Mouse (Mus musculus) intestine, postnatal 0 days (tissue): Measurements from ENCODE around the gene Arfgap3. TPM values are rescaled to one million over a fixed set of nuclear protein-coding genes. Genes with fewer than 3 reads are reported as not detected.
"Not testable (repeated sequence)": the region's sequence is repeated elsewhere in the genome, so short reads cannot be mapped to it uniquely, and the experiment has no call there.

Source experiments
- ATAC-seq: fragments of 200-750 bp; cut with Nextera tagmentation; 2 replicates; pipeline ENCODE4 v1.8.0; 2017; ENCODE audit warnings: mild to moderate bottlenecking, moderate TSS enrichment, moderate library complexity
- H3K27ac ChIP-seq: fragments of 300-500 bp; sonication (generic); 2 replicates; pipeline ENCODE4 v1.5.1; 2014; ENCODE audit warnings: mild to moderate bottlenecking, low read depth, low read length, moderate library complexity
- H3K27me3 ChIP-seq: fragments of 300-500 bp; sonication (generic); replicated peaks from 2 replicates; pipeline ENCODE4 v1.6.1; 2014; ENCODE audit warnings: low read length, mixed read lengths; ENCODE audit not compliant: control insufficient read depth, insufficient read depth
- H3K36me3 ChIP-seq: fragments of 300-500 bp; sonication (generic); 2 replicates; pipeline ENCODE4 v1.6.1; 2014; ENCODE audit warnings: mild to moderate bottlenecking, moderate library complexity; ENCODE audit not compliant: control insufficient read depth, insufficient read depth
- H3K4me1 ChIP-seq: fragments of 300-500 bp; sonication (generic); replicated peaks from 2 replicates; pipeline ENCODE4 v1.6.1; 2014; ENCODE audit warnings: antibody characterized with exemption, low read length, mixed read lengths; ENCODE audit not compliant: control insufficient read depth, insufficient read depth
- H3K4me2 ChIP-seq: fragments of 300-500 bp; sonication (generic); replicated peaks from 2 replicates; pipeline ENCODE4 v1.6.1; 2014; ENCODE audit warnings: low read depth, mild to moderate bottlenecking, moderate library complexity
- H3K4me3 ChIP-seq: fragments of 300-500 bp; sonication (generic); 2 replicates; pipeline ENCODE4 v1.5.1; 2014; ENCODE audit warnings: low read depth, low read length
- H3K9ac ChIP-seq: fragments of 300-500 bp; sonication (generic); 2 replicates; pipeline ENCODE4 v1.6.1; 2014; ENCODE audit warnings: mild to moderate bottlenecking, low read depth, low read length
- H3K9me3 ChIP-seq: fragments of 300-500 bp; sonication (generic); 2 replicates; pipeline ENCODE4 v1.6.1; 2016; ENCODE audit warnings: mixed run types; ENCODE audit not compliant: control insufficient read depth
- CTCF ChIP-seq: sonication (generic); IDR thresholded peaks from 2 replicates; pipeline ENCODE4 v1.5.1; 2016; ENCODE audit warnings: low read depth, mild to moderate bottlenecking, control low read depth, antibody characterized with exemption, moderate library complexity
- WGBS: fragments of 180-500 bp; shearing (Covaris S2); extraction: QIAGEN DNeasy Blood & Tissue Kit; methylation state at CpG from one replicate; pipeline ENCODE4 v1.1.7; 2014; 5-methylcytosine and 5-hydroxymethylcytosine counted together
- polyA plus RNA-seq: library from polyadenylated mRNA; unstranded; fragments of >200 nt; fragmentation: Nextera tagmentation; extraction: Ambion mirVana; gene quantifications from 2 replicates; pipeline ENCODE4 v1.2.1, GENCODE M21; 2015

Gene Arfgap3
- polyA plus RNA-seq, 1 experiment from 2014 or later, result 119 TPM

DNA sequence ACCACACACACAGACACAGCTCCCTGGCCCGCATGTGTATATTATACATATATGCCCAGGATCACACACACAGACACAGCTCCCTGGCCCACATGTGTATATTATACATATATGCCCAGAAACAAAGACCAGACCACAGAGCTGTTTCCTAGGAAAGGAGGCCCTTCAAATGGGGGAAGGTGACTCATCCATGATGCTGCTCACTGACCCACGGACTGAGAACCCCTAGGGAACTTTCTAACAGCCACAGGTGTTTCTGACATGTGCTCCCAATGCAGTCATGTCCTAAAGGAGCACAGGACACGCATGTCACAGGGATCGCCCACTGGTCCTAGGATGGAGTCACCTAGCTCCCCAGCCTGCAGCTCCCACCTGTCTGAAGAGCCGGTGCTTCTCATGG lies 40.2 kb downstream of the Arfgap3 start:
- no peak for ATAC-seq
- 90% methylated on average over 5 of the region's 5 CpGs for WGBS
- H3K27ac ChIP-seq, result no peak overlapping the region
- TF ChIP-seq CTCF, result no peak
- no peak overlapping the region for H3K4me3 ChIP-seq
- no peaks in the 10 kb centered on the region for H3K27me3 ChIP-seq
- H3K36me3 ChIP-seq, result peaks cover 89% of the 10 kb centered on the region
- H3K4me1 ChIP-seq, result peaks cover 8% of the 10 kb centered on the region
- no peaks in the 10 kb centered on the region for H3K9me3 ChIP-seq
- H3K4me2 ChIP-seq, result no peak overlapping the region
- H3K9ac ChIP-seq, result no peak overlapping the region

DNA sequence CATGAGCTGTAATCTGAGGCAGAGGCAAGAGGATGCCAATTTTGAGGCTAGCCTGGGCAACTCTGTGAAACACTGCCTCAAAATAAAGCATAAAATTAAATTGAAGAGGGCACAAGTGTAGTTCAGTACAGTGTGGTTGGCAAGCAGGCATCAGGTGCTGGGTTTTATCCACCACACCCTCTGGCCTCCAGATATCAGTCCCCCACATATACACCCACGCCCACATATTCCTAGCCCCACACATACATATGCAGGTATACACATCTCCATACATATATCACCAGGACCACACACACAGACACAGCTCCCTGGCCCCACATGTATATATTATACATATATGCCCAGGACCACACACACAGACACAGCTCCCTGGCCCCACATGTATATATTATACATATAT lies 41.3 kb downstream of the Arfgap3 start:
- Histone ChIP-seq H3K4me1 (peaks cover 11% of the 10 kb centered on the region), H3K36me3 (peaks cover 85% of the 10 kb centered on the region)
- H3K4me3 ChIP-seq, H3K27ac ChIP-seq, ATAC-seq, H3K27me3 ChIP-seq, H3K9ac ChIP-seq, H3K4me2 ChIP-seq, H3K9me3 ChIP-seq: not testable (repeated sequence)
- 92% methylated on average over 1 of the region's 1 CpGs for WGBS

DNA sequence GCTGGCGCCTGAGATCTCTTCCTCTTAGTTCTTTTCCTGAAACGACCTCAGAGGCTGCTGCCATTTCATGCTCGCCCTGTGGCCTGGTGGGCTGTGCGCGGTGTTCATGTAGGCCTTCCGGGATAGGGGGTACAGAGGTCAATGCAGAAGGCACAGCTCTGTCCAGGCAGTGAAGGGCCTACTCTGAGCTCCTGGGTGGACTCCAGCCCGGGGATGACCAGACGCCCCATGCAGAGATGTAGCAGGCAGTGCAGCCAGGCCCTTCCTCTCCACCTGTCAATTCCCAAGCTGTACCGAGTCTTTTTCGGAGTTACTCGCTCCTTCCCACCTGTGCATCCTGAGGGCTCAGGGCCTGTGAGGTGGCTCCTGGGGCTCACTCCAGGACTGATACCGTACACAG lies 43.9 kb downstream of the Arfgap3 start:
- WGBS, result 87% methylated on average over 12 of the region's 12 CpGs
- H3K9ac ChIP-seq, result no peak overlapping the region
- H3K4me2 ChIP-seq, result no peak overlapping the region
- peak overlapping the region; percentile 79; the same call in 1 of the 2 replicates for H3K27ac ChIP-seq
- H3K4me1 ChIP-seq, result peaks cover 11% of the 10 kb centered on the region
- no peak for ATAC-seq
- H3K36me3 ChIP-seq, result peaks cover 79% of the 10 kb centered on the region
- no peaks in the 10 kb centered on the region for H3K27me3 ChIP-seq
- no peak for TF ChIP-seq CTCF
- no peaks in the 10 kb centered on the region for H3K9me3 ChIP-seq
- H3K4me3 ChIP-seq, result no peak overlapping the region

DNA sequence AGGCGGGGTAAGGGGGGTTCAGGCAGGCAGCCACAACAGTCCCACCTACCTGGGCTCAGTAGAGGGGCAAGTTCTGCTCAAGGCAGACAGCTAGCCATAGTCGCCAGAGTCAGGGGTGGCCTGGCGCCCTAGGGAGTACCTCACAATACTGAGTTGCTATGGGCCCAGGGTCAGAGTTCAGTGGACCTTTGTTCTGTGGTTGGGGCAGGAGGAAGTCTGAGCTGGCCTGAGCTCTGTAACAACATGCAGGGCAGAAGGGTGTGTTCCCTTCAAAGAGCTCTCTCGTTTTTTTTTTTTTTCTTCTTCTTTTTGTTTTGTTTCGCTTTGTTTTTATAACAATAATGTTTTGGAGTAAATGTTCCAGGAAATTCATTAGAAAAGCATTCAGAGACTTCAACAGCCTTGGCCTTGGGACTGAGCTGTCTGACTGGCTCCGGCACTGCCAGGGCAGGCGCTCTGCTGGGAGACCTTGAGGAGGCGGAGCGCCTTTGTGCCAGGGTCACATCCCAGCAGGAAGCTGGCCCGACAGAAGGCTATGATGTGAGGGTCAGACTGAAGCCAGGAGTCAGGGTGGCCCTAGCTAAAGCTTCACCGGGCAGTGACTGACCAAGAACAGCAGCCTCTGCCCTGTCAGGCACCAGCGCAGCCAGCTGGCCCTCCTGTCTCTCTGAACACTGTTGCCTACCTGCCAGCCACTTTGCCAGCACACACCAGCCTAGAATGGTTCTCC lies 44.7 kb downstream of the Arfgap3 start:
- Histone ChIP-seq H3K4me3 (no peak overlapping the region), H3K27ac (peak overlapping the region; percentile 79), H3K36me3 (peaks cover 84% of the 10 kb centered on the region), H3K4me2 (peak overlapping the region; percentile 21; the same call in 1 of the 2 replicates), H3K9me3 (no peaks in the 10 kb centered on the region), H3K4me1 (peaks cover 11% of the 10 kb centered on the region), H3K9ac (0 out of 2 replicates have a peak overlapping the region, but pooled peaks have one; percentile 26), H3K27me3 (no peaks in the 10 kb centered on the region)
- ATAC-seq, result peak; percentile 75
- 45% methylated on average over 12 of the region's 12 CpGs for WGBS
- no peak for TF ChIP-seq CTCF

DNA sequence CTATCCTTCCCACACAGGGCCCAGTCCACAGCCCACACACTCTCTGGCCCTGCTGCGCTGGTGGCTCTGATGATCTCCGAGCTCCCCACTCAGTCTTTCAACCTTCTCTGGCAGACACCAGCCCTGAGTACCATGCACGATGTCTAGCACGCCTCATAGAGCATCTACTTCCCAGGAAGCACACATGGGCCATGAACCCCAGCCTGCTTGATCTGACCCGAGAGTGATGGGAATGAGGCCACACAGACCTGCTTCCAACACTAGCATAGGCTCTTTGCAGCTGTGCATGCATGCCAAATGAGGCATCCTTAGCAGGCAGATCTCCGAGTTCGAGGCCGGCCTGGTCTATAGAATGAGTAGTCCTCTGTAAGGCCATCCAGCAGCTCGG lies 45.2 kb downstream of the Arfgap3 start:
- Histone ChIP-seq H3K9ac (no peak overlapping the region), H3K9me3 (no peaks in the 10 kb centered on the region), H3K27ac (no peak overlapping the region; the same call in 1 of the 2 replicates)

DNA sequence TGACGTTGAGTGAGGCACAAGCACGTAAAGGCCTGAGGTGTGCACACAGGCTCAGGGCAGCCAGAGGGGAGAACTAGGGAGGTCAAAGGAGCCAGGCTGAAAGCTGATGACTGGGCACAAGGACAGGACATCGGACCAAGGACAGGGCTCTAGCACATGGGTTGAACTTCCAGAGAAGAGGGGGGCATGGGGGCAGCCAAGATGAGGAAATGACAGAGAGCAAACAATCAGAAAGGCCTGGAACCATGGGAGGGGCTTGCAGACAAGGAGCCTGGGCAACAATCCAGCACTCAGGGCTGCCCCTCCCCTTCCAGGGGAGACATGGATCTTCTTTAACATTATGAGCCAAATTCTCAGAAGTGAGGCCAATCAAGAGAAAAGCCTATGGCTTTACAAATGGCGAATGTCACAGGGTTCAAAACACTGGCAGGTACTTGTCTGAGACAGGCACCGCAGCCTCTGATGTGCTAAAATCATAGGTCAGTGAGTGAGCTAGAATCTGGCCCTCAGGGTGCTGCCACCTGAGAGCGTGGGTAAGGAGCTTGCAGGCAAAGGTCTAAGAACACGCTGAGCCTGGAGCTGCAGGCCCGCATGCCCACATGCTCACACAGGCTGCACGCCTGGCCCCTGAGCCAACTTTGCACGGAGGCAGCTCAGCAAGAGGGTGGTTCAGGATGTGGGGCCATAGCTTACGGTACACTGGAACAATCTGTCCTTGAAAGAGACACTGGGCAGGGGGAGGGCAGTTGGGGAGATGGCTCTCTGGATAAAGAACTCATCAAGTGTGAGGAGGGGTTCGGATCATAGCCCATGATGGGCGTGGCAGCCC lies 46.2 kb downstream of the Arfgap3 start:
- no peaks in the 10 kb centered on the region for H3K27me3 ChIP-seq
- ATAC-seq, result no peak
- WGBS, result 55% methylated on average over 13 of the region's 13 CpGs
- no peaks in the 10 kb centered on the region for H3K9me3 ChIP-seq
- H3K4me3 ChIP-seq, result no peak overlapping the region
- peaks cover 11% of the 10 kb centered on the region for H3K4me1 ChIP-seq
- peaks cover 81% of the 10 kb centered on the region for H3K36me3 ChIP-seq
- no peak overlapping the region for H3K4me2 ChIP-seq
- H3K9ac ChIP-seq, result no peak overlapping the region
- TF ChIP-seq CTCF, result no peak
- peak overlapping the region; percentile 21; the same call in 1 of the 2 replicates for H3K27ac ChIP-seq

More for the DNA sequence above, 45.2 kb downstream of the Arfgap3 start:
- Histone ChIP-seq H3K4me1 (peaks cover 11% of the 10 kb centered on the region), H3K27me3 (no peaks in the 10 kb centered on the region), H3K4me3 (no peak overlapping the region), H3K4me2 (peak overlapping the region; percentile 21; the same call in 1 of the 2 replicates), H3K36me3 (peaks cover 84% of the 10 kb centered on the region)
- TF ChIP-seq CTCF, result no peak
- WGBS, result 87% methylated on average over 9 of the region's 9 CpGs
- peak; percentile 2; the same call in 1 of the 2 replicates for ATAC-seq
